Mouse (Mus musculus) bone marrow macrophage, adult 2 months (primary cell): ENCODE measurements at regions not wholly inside any gene's neighbourhood (a gene's known extent, or its start where the extent isn't known, plus 50 kb on each side); places are given as distances from the start of the nearest gene placed in this dataset.

ENCODE experiments used
- CTCF ChIP-seq: IDR thresholded peaks from 2 replicates; pipeline ENCODE4 v1.5.1; 2012; ENCODE audit warnings: low read depth, mild to moderate bottlenecking, low read length, moderate library complexity
- POLR2A ChIP-seq: IDR thresholded peaks from 2 replicates; pipeline ENCODE4 v1.6.1; 2012; ENCODE audit warnings: mild to moderate bottlenecking, low read depth, low read length, borderline replicate concordance

GRCm38 (mm10) chr11:56149752-56150151 lies 108.9 kb upstream of the Nmur2 start:
- TF ChIP-seq POLR2A (no peak), CTCF (no peak)
